Comparison of ENCODE assay signal across 12 mouse cellular contexts in genomic region chr1:36604254-36605156, GRCm38 (mm10). TPM values are rescaled to one million over a fixed set of nuclear protein-coding genes. Genes with fewer than 3 reads are reported as not detected.
DNase-seq lines count a peak whose midpoint lies in the region; ATAC-seq and TF ChIP-seq lines count a peak whose summit lies in the region.
"Had no signal": no experiment of that assay in that cellular context is flagged by ENCODE, and none has a peak within 500 bp of the region (broad histone marks: within the 10 kb centered on the region; RNA-seq: fewer than 3 reads in every experiment).

No protein-coding gene starts in this region.

- no peak overlapping the region for H3K27ac ChIP-seq in hindbrain, embryonic 16.5 days (ENCODE audit: low read depth, low read length)
- H3K27ac ChIP-seq in hindbrain, embryonic 11.5 days (ENCODE audit: low read depth, low read length) = no peak overlapping the region
- 0 out of 2 replicates have a peak overlapping the region, but pooled peaks have one; percentile 3 for H3K27ac ChIP-seq in thymus, adult 2 months (ENCODE audit: control insufficient read depth, insufficient read depth, low read length)
- H3K27ac ChIP-seq in forebrain, embryonic 16.5 days (ENCODE audit: low read length) = no peak overlapping the region
- H3K27ac ChIP-seq: limb, embryonic 12.5 days had no signal

- ATAC-seq in hindbrain, embryonic 16.5 days = peak; percentile 21; the same call in 1 of the 2 replicates
- no peak for ATAC-seq in hindbrain, embryonic 11.5 days (ENCODE audit: low FRiP score)
- ATAC-seq in megakaryocyte, adult 5-6 weeks (ENCODE audit: poor library complexity, severe bottlenecking) = peak; percentile 54
- ATAC-seq in forebrain, embryonic 16.5 days = no peak

- no peak overlapping the region for H3K4me3 ChIP-seq in hindbrain, embryonic 16.5 days (ENCODE audit: low read length)
- no peak overlapping the region for H3K4me3 ChIP-seq in hindbrain, embryonic 11.5 days (ENCODE audit: low read depth, low read length)
- H3K4me3 ChIP-seq in thymus, adult 2 months (ENCODE audit: control insufficient read depth, insufficient read depth, low read length) = no peak overlapping the region
- no peak overlapping the region for H3K4me3 ChIP-seq in forebrain, embryonic 16.5 days (replicated peaks; ENCODE audit: low read length)
- H3K4me3 ChIP-seq: limb, embryonic 12.5 days; megakaryocyte, embryonic 14.5 days had no signal

- no peaks in the 10 kb centered on the region for H3K4me1 ChIP-seq in hindbrain, embryonic 16.5 days (ENCODE audit: control insufficient read depth, insufficient read depth, low read depth, low read length)
- H3K4me1 ChIP-seq in hindbrain, embryonic 11.5 days (replicated peaks; ENCODE audit: control insufficient read depth, insufficient read depth, low read length) = no peaks in the 10 kb centered on the region
- peaks cover 38% of the 10 kb centered on the region for H3K4me1 ChIP-seq in thymus, adult 2 months (replicated peaks; ENCODE audit: control insufficient read depth, insufficient read depth, low read length)
- peaks cover 19% of the 10 kb centered on the region for H3K4me1 ChIP-seq in forebrain, embryonic 16.5 days (replicated peaks; ENCODE audit: control insufficient read depth, insufficient read depth, low read length)

- no peak overlapping the region for H3K9ac ChIP-seq in hindbrain, embryonic 16.5 days (ENCODE audit: low read depth, low read length)
- H3K9ac ChIP-seq in hindbrain, embryonic 11.5 days (ENCODE audit: low read depth, low read length) = no peak overlapping the region
- no peak overlapping the region for H3K9ac ChIP-seq in forebrain, embryonic 16.5 days (replicated peaks; ENCODE audit: low read depth, low read length)
- H3K9ac ChIP-seq: limb, embryonic 12.5 days had no signal

- TF ChIP-seq CTCF in thymus, adult 2 months (IDR thresholded peaks at IDR 0.05; ENCODE audit: borderline replicate concordance, control insufficient read depth, extremely low read depth, insufficient read depth, low read length, poor library complexity) = no peak

- no peak for TF ChIP-seq POLR2A in thymus, adult 2 months (IDR thresholded peaks at IDR 0.05; ENCODE audit: control insufficient read depth, extremely low read depth, insufficient read depth, low read length, poor library complexity)

- no peak overlapping the region for H3K4me2 ChIP-seq in hindbrain, embryonic 16.5 days (ENCODE audit: low read length)
- H3K4me2 ChIP-seq in hindbrain, embryonic 11.5 days (replicated peaks; ENCODE audit: low read depth, low read length) = no peak overlapping the region
- no peak overlapping the region for H3K4me2 ChIP-seq in forebrain, embryonic 16.5 days (ENCODE audit: low read length)
- H3K4me2 ChIP-seq: limb, embryonic 12.5 days had no signal

- DNase-seq in hindbrain, embryonic 11.5 days (ENCODE audit: low spot score) = no peak
- DNase-seq in thymus, adult 2 months = no peak
- DNase-seq in thymus, postnatal 36 days = no peak
- DNase-seq in right cerebral cortex, postnatal 14 days = no peak
- DNase-seq in left cerebral cortex, postnatal 14 days (ENCODE audit: low spot score in 2 of 2) = no peak
- DNase-seq: adrenal gland, adult 2 months; heart, postnatal 4 days had no signal

- H3K9me3 ChIP-seq in hindbrain, embryonic 16.5 days (ENCODE audit: control insufficient read depth, low read length) = no peaks in the 10 kb centered on the region
- no peaks in the 10 kb centered on the region for H3K9me3 ChIP-seq in hindbrain, embryonic 11.5 days (ENCODE audit: control insufficient read depth, low read length)
- no peaks in the 10 kb centered on the region for H3K9me3 ChIP-seq in forebrain, embryonic 16.5 days (ENCODE audit: control insufficient read depth, low read length)
- H3K9me3 ChIP-seq: limb, embryonic 12.5 days; megakaryocyte, embryonic 14.5 days had no signal

- H3K27me3 ChIP-seq in hindbrain, embryonic 16.5 days (replicated peaks; ENCODE audit: control insufficient read depth, insufficient read depth, low read length) = no peaks in the 10 kb centered on the region
- no peaks in the 10 kb centered on the region for H3K27me3 ChIP-seq in hindbrain, embryonic 11.5 days (ENCODE audit: control insufficient read depth, insufficient read depth, low read length)
- no peaks in the 10 kb centered on the region for H3K27me3 ChIP-seq in thymus, adult 2 months (ENCODE audit: control insufficient read depth, insufficient read depth, low read length)
- no peaks in the 10 kb centered on the region for H3K27me3 ChIP-seq in forebrain, embryonic 16.5 days (replicated peaks; ENCODE audit: control insufficient read depth, insufficient read depth, low read length)
- H3K27me3 ChIP-seq: limb, embryonic 12.5 days had no signal

- intact Hi-C loops in left cerebral cortex, postnatal 14 days (cut with DNase I) = no loop called here

- WGBS in hindbrain, embryonic 16.5 days = 83% methylated on average over 12 of the region's 12 CpGs
- 82% methylated on average over 12 of the region's 12 CpGs for WGBS in hindbrain, embryonic 11.5 days
- WGBS in thymus, adult 2 months = 28% methylated on average over 12 of the region's 12 CpGs
- WGBS in forebrain, embryonic 16.5 days = 83% methylated on average over 12 of the region's 12 CpGs

- H3K36me3 ChIP-seq in hindbrain, embryonic 16.5 days (ENCODE audit: control insufficient read depth, insufficient read depth, low read length) = no peaks in the 10 kb centered on the region
- H3K36me3 ChIP-seq in hindbrain, embryonic 11.5 days (ENCODE audit: control insufficient read depth, insufficient read depth, low read length) = no peaks in the 10 kb centered on the region
- no peaks in the 10 kb centered on the region for H3K36me3 ChIP-seq in thymus, adult 2 months (ENCODE audit: control insufficient read depth, insufficient read depth, low read length)
- H3K36me3 ChIP-seq in forebrain, embryonic 16.5 days (ENCODE audit: control insufficient read depth, insufficient read depth) = no peaks in the 10 kb centered on the region
- H3K36me3 ChIP-seq: limb, embryonic 12.5 days had no signal

RNA-seq across cellular contexts. Expression of gene Sema4c, which starts 46.4 kb away (rescaled TPM):
- polyA plus RNA-seq in hindbrain, embryonic 16.5 days (2015; fragmentation: Nextera tagmentation; extraction: Ambion mirVana) = 19.1 and 21.2 TPM in 2 replicates
- 4.3 and 5.9 TPM in 2 replicates for polyA plus RNA-seq in hindbrain, embryonic 11.5 days (2014; fragmentation: Nextera tagmentation; extraction: Ambion mirVana)
- 15.5 and 16.8 TPM in 2 replicates for polyA plus RNA-seq in thymus, adult 2 months (2012; rRNA removed)
- 1.5 and 2.1 TPM in 2 replicates for total RNA-seq in megakaryocyte, adult 5-6 weeks (2015)
- total RNA-seq in megakaryocyte, adult 5-6 weeks (2017) = 1.8 and 3.6 TPM in 2 replicates
- 10 to 100 TPM; 16.2 to 20.2 TPM for total RNA-seq in left cerebral cortex, postnatal 14 days (2021)
- polyA plus RNA-seq in forebrain, embryonic 16.5 days (2015; fragmentation: Nextera tagmentation; extraction: Ambion mirVana) = 35.4 and 37.3 TPM in 2 replicates

RNA-seq across cellular contexts. Expression of gene Ankrd39, which starts 57.3 kb away (rescaled TPM):
- 31.0 and 33.8 TPM in 2 replicates for polyA plus RNA-seq in hindbrain, embryonic 16.5 days (2015; fragmentation: Nextera tagmentation; extraction: Ambion mirVana)
- polyA plus RNA-seq in hindbrain, embryonic 11.5 days (2014; fragmentation: Nextera tagmentation; extraction: Ambion mirVana) = 12.8 and 13.1 TPM in 2 replicates
- polyA plus RNA-seq in thymus, adult 2 months (2012; rRNA removed) = 48.4 and 51.8 TPM in 2 replicates
- total RNA-seq in megakaryocyte, adult 5-6 weeks (2015) = 3.6 and 4.9 TPM in 2 replicates
- total RNA-seq in megakaryocyte, adult 5-6 weeks (2017) = 2.2 and 2.9 TPM in 2 replicates
- total RNA-seq in left cerebral cortex, postnatal 14 days (2021) = 10 to 100 TPM; 13.9 to 18.7 TPM
- polyA plus RNA-seq in forebrain, embryonic 16.5 days (2015; fragmentation: Nextera tagmentation; extraction: Ambion mirVana) = 15.4 and 24.4 TPM in 2 replicates

Comparison
In these comparisons a context has a peak if more than half of its experiments do, and no peak if none do; other contexts are left out.
1. ATAC-seq: peak in hindbrain, embryonic 16.5 days (single experiment) and megakaryocyte, adult 5-6 weeks (single experiment); none in hindbrain, embryonic 11.5 days (single experiment) and forebrain, embryonic 16.5 days (single experiment).